Mouse (Mus musculus) gonadal fat pad, adult 2 months (tissue): ENCODE results near the gene Boll. TPM values are rescaled to one million over a fixed set of nuclear protein-coding genes. Genes with fewer than 3 reads are reported as not detected.

Experiments
- DNase-seq: peaks from one replicate; pipeline ENCODE4 v3.0.0-alpha.2; 2012; ENCODE audit warnings: low read depth
- polyA plus RNA-seq: library from polyadenylated mRNA; depleted of rRNA; stranded (reverse); fragments of >200 nt; gene quantifications from 2 replicates; pipeline ENCODE4 v1.2.3, GENCODE M21; 2012

The Boll gene
- polyA plus RNA-seq, 1 experiment: 0.46 TPM

DNA sequence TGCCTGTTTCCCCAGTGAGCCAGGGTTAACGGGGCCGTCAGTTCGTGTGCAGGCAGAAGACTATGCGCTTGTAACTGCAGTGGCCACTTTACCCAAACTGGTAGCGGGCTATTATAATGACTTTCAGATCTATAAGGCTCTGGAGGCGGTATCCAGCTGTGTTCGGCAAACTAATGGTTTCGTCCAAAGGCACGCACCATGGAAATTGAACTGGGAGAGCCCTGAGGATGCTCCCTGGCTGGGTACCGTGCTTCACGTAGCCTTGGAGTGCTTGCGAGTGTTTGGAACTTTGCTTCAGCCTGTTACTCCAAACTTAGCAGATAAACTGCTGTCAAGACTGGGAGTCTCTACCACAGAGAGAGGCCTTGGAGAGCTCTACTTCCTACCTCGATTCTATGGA is 124.8 kb downstream of the Boll start:
- DNase-seq: no peak

DNA sequence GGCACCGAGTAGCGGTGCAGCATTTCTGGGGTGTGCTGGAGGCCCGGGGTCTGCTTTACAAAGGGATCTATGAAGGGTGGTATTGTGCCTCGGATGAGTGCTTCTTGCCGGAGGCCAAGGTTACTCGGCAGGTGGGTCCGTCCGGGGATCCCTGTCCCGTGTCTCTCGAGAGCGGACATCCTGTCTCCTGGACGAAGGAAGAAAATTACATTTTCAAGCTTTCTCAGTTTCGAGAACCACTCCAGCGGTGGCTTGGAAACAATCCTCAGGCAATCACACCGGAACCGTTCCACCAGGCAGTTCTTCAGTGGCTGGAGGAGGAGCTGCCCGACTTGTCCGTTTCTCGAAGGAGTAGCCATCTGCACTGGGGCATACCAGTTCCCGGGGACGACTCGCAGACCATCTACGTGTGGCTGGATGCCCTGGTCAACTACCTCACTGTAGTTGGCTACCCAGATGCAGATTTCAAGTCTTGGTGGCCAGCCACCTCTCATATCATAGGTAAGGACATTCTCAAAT is 125.6 kb downstream of the Boll start:
- no peak for DNase-seq

DNA sequence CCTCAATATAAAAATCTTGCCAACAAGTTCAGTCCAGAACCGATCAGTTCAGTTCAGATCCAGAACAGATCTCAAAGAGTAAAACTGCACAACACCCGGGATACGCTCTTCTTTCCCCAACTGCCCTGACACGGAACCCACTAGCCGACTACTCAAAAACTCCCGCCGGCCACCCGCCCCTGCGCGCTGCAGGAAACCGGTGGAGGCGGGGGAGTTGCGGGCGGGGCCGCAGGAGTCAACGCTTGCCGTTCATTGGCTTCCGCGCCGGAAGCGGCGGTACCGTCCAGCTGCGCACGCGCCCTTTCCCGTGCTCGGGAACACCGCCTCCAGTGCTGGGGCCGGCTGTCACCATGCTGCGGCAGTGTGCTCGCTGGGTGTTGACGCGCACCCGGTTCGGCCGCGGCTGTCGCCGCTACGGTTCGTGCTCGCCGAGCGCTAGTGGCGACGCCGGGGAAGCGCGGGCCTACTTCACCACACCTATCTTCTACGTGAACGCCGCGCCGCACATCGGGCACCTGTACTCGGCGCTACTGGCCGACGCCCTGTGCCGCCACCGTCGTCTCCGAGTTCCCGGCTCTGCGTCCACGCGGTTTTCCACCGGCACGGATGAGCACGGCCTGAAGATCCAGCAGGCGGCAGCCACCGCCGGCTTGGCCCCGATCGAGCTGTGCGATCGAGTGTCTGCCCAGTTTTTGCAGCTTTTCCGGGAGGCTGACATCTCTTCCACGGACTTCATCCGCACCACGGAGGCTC is 126.2 kb downstream of the Boll start, which contains the start of gene Mars2:
Gene Mars2, plus strand, starts transcription at position 288 of the 753 bp plus-strand sequence.
- DNase-seq: peak; percentile 59

DNA sequence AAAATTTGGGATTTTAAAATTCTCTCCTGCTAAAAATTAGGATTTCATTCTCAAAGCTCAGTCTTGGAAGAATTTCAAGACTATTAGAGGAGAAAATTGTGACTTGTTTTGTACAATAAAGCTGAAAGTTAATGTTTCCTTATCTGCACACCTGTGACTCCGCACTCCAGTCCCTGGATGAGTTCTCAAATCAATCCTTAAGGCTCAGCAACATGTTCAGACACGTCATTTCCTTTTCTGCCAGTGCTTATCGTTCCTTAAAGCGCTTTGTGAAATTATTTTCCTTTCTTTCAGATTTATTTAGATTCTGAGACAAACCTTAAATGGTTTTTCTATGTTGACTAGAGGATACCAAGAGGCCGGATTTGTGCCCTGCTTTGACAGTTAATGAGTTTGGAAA is 126.8 kb downstream of the Boll start:
- DNase-seq: no peak

DNA sequence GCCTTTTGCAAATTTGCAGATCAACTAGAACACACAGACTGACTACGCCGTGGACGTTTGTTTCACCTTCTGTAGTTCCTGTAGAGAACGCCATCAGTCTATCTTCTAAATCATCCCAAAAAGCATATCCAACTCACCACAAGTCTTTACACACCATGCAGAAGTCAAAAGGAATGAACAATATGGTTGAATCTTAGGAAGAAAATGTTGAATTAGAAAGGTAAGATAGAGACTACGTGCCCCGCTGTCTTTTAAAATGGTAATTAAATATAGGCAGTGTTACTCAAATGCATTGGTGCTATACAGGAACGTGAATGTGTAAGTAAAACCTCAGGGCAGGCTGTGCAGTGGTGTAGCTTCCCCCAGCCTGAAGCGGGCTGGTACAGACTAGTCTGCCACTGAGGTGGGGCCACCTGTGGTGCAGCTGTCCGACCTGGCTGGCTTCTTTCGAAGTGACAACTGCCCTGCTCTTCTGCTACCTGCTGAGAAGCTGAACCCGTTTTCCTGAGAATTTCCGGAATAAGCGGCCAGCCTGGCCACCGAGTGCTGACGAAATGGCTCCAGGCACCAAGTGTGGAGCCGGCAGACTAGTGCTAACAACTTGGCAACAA is 128.3 kb downstream of the Boll start:
- no peak for DNase-seq

DNA sequence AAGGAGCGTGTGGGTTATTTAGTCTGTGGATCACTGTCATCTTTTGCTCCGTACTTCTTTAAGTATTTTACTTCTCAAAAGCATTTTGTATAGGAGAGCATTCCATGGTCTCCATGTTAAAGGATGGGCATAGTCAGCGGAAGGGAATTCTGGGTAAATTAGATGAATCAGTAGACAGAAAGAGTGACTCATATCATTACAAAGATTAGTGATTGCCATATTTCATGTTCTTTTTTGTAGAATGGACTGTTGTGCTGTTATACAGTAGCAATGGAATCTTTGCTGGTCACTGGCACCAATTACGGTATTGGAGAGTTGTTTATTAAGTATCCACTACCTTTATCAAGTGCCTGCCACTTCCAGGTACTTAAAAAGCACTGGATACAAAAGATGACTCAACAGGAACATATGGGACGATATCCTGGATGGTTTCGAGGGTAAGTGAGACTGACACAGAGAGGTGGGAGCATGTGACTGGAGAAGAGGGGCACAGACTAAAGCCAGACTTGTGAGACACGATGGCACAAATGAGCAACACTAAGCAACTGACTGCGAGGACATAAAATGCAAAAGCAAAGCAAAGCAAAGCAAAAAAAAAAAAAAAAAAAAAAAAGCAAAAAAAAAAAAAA is 134.9 kb downstream of the Boll start:
- DNase-seq: no peak

DNA sequence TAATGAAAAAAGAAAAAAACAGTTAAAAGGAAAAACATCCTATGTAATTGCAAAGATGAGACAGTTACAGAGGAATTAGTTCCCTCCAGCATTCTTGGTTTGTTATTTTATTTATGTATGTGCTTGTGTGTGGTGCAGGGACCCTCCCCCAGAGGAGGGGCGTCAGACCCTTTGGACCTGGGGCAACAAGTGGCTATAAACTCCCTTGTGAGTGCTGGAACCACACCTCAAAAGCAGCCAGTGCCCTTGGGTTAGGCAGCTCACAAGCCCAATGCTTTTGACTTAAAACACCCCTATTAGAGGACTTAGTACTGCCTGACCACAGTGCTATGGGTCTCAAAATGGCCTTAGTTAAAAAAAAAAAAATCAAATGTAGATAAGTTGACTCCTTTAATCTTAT is 135.9 kb downstream of the Boll start:
- no peak for DNase-seq

DNA sequence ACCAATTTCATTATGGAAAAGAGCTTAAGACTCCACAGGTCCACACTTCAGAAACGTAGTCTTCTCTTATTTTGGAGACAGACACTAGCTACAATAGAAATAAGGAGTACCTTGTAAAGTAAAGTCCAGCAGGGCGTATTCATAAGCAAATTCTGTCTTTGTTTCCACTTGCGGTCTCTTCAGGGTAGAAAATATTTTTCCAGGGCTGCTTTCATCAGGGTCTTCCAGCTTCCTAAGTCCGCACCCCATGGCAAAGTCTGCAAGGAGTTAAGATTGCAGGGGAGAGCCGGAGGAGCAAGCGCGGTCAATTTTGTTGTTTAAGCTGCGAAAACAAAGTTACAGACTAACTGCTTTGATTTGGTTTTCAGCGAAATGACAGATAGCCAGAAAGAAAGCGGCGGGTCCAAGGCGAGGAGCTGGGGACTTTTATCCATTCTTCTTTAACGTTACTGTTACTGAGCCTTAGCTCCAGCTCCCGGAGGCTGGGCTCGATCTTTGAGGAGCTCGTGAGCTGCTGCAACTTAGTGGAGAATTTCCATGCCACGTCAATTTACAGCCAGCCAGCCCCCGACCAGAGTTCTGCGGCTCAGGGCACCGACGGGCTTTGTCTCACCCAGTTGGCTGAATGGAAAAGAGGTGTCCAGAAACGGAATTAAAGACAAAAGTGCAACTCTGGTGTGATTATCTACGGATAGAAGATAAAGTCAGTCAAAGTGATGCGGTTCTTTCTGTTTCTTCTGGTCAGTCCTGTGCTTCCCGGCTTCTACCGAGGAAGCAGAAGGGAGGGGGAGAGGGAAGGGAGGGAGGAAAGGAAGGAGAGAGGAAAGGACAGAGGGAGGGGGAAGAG is 137.0 kb downstream of the Boll start, which contains the start of gene Rftn2:
Gene Rftn2, minus strand, starts transcription at position 772 of the 847 bp plus-strand sequence.
- no peak for DNase-seq

DNA sequence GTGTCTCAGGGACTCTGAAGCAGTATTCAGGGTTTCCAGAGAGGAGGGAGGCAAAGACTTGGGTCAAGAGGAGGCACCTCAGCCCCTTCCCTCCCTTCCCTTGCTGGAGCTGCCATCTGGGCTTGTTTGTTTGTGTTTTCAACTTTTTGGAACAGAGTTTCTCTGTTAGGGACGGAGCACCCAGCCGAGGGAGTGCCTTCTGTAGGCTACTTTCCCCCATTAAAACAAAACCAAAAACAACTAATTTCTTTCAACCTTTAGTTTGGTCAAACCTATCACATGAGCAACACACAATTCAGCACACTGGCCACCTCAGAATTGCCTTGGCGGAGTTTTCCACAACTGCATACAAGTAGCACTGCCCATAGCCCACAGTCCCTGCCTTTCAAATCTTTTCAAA is 137.9 kb downstream of the Boll start:
- DNase-seq: no peak

DNA sequence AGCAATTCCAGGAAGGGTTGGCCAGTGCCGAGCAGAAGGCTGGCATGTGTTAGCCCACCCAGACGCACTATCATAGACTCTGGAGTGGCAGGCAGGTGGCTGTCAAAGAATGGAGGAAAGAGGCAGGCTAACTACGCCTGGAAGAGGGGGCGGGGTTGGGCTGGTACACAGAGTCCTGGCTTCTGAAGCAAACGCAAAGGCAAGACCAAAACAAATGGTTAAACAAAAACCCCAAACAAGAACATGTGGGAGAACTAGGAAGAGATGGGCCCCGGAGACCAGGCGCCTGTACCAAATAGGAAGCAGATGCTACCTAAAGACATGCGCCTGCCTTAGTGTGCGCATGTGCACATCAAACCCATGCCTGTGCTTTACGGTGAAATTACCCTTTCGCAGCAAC is 139.2 kb downstream of the Boll start:
- no peak for DNase-seq

DNA sequence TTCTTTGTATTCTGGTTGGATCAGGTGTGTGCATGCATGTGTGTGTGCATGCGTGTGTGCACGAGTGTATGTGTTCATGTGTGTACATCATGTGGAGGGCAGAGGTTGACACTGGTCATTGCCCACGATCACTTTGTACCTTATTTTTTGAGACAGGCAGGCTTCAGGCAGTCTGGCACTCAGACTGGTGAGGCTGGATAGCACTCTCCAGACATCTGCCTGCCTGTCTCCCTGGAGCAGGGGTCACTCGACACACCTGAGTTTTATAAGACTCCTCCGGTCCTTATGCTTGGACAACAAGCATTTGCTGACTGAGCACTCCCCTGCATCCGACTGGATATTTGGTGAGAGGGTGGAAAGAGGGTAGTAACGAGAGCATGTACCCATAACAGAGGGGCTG is 140.2 kb downstream of the Boll start:
- no peak for DNase-seq

DNA sequence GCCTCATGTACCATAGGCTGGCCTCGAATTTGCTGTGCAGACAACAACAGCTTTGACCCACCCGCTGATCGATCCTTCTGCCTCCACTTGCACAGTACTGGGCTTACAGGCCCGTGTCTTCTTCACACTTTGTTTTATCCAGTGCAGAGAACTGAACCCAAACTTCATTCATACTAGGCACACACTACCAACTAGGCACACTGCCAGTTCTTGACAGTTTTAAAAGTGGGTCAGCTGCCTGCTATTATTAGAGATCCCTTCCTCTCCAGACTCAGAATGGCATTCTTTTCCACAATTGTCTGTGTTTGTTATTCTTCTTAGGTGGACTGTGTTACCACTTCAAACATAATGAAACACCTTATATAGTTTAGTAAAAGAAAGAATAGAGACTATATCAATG is 141.9 kb downstream of the Boll start:
- DNase-seq: no peak

DNA sequence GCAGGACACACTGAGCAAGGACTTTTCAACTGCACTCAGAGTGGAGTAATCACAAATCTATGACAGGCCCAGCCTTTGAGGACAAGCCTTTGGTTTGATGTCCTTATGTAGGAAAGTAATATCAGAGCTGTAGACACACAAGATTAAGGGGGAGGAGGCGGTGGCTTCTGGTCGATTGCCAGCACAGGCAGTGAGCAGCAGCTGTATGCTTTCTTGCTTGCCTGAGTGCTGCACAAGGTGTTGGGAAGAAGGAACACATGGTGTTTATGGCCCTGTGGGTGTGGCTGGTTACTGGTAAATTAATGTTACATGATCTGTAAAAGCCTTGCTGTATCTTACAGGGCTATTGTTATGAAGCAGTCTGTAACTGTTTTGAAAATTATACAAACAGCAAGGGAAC is 146.1 kb downstream of the Boll start:
- DNase-seq: no peak

DNA sequence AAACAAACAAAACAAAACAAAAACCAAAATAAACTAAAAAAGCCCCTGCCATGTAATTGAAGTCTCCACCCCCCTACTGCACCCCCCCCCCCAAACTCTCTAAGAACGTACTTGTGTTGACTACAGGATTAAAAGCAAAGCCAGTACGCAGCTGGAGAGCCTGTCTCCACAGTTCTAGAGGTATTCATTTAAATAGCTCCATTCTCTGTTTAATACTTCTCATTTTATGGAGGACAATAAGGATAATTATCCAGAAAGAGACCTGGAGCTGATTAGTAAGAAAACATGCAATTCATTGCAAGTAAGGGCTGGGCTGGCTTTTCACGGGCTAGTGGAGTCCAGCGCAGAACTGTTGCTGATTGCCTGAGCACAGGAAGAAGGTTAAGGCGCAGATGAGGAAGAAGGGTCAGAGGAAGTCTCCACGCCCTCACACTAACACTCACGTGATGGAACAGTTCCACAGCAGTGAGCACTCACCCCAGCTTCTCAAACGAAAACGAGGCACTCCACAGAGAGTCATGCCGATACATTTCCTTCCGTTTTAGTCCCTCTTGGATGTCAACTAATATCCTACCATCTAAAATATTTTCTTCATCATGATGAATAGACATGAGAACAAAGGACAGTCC is 148.0 kb downstream of the Boll start:
- no peak for DNase-seq

DNA sequence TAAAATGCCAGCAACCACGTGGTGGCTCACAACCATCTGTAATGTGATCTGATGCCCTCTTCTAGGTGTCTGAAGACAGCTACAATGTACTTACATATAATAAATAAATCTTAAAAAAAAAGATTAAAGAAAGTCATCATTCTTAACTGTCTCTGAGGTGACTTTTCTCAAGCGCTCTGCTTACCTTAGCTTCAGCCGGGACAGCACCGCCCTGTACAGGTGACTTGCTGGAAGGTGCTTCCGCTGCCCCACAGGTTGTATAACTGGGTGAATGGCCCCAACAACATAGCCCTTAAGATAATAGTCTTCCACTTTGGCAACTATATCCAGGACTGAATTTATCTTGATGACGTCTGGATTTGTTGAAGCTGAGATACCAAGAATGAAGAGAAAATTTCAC is 149.3 kb downstream of the Boll start:
- DNase-seq: no peak

DNA sequence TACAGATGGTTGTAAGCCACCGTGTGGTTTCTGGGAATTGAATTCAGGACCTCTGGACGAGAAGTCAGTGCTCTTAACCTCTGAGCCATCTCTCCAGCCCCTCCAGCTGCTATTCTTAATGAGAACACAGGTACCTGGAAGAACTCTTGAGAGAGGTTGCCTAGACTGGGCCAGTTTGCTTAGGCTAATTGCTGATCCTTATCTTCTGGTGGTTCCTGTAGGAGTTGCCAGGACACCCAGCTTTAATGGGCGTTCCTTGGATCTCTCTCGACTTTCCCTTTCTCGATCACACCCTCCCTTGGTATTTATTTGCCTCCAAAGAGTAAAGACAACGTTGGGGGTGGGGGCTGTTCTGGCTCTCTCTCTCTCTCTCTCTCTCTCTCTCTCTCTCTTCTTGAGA is 149.8 kb downstream of the Boll start:
- no peak for DNase-seq

DNA sequence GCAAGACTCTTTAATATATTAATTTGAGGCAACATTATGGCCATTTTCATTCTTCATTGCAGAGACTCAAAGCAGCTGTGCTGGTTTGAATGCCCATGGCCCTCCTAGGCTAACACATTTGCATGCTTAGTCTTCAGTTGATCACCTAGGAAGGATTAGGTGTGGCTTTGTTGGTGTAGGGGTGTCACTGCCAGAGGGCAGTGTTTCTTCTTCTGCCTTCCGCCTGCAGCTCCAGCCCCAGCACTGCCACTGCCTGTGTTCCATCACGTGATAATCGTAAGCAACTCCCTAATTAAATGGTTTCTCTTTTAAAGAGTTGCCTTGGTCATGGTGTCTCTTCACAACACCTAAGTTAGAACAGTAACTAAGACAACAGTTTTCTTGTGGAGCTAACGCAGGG is 150.5 kb downstream of the Boll start:
- no peak for DNase-seq

DNA sequence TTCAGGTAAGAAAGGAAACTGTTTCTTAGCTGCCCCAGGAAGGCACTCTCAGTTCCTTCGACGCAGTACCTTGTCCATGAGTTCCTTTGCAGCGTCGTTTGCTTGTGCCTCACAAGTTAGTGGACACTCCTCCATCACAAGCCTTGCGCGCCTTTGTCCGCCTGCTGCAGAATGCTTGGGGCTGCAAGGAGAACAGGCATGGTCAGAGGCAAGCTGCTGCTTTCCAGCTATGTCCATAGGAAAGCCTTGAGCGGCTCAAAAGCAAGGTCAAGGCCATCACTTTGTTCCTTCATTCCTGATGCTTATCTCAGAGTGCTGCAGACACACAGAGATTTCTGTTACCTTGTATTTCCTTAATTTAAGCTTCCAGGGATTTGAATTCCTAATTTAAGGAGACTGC is 152.2 kb downstream of the Boll start:
- no peak for DNase-seq

DNA sequence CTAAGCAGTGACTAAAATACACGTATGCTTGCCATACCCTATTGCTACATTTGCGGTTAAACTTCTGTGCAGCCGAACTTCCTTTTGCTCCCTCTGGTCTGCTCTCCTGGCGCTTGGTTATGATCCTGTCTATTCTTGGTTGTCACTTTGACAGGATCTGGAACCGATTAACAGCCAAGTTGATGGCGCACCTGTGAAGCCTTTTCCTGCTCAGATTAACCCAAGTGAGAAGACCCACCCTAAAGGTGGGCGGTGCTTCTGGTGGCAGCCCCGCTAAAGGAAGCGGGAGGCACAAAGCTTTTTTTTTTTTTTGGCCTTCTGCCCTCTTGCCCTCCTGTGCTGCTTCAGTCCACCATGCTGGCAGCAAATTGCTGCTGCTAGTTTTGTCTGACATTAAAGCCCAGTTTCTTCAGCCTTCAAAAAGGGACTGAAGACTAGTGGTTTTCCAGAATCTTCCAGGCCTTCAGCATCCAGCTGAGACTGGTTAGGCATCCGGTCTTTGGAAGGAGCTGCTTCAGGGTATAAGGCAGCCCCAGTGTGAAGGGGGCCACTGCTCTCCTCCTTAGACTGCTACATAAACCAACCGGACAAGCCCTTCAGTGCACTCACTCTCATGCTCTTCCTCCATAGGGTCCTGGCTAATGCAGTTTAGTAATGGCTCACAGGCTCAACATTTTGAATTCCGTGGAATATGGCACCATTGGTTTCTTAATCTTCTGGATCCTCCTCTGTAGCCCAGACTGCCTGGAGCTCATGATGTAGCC is 152.9 kb downstream of the Boll start:
- DNase-seq: no peak

DNA sequence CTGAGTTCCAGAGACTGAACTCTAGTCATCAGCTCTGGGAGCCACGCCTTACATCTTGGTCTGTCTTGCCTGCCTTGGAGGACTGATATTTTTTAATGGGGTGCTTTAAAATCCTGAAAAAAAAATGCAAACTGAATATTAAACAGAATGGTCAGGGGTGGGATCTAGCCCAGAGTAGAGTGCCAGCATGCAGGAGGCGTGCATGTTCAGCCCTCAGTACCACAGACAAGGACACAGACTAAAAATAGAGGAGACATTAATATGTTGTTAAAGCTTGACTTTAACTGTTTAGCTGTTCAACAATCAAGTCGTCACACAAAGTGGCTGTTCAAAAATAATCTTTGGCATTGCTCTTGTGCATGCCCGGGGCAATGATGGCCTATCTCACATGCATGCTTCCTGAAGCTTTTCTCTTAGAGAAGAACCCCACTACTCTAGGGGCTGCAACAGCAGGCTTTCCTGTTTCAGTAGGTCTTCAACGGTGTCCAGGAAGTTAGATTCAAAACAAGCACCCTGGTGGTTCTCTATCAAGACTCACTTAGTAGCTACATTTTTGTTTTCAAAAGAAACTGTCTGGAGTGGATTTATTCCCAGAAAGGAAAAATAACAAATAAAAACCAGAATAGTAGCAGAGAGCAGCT is 154.6 kb downstream of the Boll start:
- DNase-seq: no peak
